Mouse (Mus musculus): Measurements from ENCODE around the gene Btbd9. TPM values are rescaled to one million over a fixed set of nuclear protein-coding genes. Genes with fewer than 3 reads are reported as not detected.

The Btbd9 gene
- polyA plus RNA-seq, 1 experiment from 2014 or later: 40.6 TPM

DNA sequence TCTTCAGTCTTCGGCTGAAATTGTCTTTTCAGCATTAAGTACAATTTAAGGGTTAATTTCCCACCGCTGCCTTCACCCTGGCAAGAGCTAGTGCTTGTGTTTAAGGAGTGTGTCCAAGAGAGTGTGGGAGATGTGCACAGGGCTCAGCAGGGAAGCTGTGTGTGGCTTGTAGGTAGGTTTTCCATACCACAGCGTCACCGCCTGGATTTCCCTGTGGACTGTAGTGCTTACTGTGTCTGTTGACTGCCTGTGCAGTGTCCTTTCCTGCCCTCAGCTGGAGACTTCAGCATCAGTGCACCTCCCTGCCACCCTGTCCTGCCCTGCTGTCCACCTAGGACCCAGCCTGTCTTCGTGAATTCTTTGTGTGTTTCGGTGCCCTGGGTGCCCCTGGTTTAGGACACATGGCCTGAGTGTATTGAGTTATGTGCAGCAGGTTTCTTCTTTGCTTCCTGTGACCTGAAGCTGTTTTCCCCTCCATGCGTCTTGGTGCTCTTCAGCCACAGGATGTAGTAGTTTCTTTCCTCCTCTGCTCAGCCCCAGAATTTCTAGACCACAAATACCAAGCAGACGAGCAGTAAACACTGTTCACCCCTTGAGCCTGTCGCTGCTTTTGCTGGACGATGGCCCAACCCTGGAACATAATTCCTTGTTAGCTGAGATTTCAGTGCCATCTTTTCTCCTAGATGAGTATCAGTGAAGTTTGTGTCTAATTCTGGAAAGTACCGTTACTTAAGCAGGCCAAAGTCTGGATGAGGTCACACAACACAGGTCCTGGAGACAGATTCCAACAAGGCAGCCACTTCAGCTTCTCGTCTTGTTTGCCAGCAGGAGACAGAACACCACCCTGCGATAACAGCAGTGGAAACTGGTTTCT, 376.7 kb downstream of the Btbd9 start:
- Histone ChIP-seq H3K36me3 (ENCODE audit: insufficient read depth, low read length) (no peaks in the 10 kb centered on the region), H3K4me1 (ENCODE audit: insufficient read depth, low read depth, low read length) (peaks cover 29% of the 10 kb centered on the region; the same call in 1 of the 2 replicates), H3K4me2 (replicated peaks; ENCODE audit: low read depth, low read length) (no peak overlapping the region), H3K9ac (replicated peaks; ENCODE audit: low read depth) (no peak overlapping the region), H3K27ac (ENCODE audit: low read length) (no peak overlapping the region), H3K4me3 (ENCODE audit: low read depth, low read length) (no peak overlapping the region), H3K27me3 (replicated peaks; ENCODE audit: insufficient read depth, low read length) (no peaks in the 10 kb centered on the region), H3K9me3 (ENCODE audit: low read length) (no peaks in the 10 kb centered on the region)
- DNase-seq (ENCODE audit: low spot score) (peak; percentile 21), ATAC-seq (no peak)
- TF ChIP-seq EP300 (IDR thresholded peaks at IDR 0.05) (no peak), CTCF (IDR thresholded peaks at IDR 0.05) (peak; percentile 20)
- WGBS: 40% methylated on average over 13 of the region's 13 CpGs

DNA sequence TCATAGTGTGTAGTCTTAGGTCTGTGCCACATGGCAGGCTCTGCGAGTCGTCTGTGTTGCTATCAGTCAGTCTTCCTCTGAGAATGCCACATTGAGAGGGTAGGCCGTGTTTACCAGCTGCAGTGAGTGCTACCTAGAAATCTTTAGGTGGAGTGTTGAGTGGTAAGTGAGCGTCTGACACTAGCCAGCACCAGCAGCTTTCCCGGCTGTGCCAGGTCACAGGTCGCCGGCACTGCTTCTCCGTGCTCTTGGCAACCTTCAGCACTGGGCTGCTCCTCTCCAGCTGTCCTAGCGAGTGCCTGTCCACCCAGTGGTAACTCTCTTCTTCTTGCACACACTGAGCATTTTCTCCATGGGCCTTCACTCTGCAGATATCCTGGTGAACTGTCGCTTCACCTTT, 377.9 kb downstream of the Btbd9 start:
- Histone ChIP-seq H3K9ac (replicated peaks; ENCODE audit: low read depth) (no peak overlapping the region), H3K4me2 (replicated peaks; ENCODE audit: low read depth, low read length) (no peak overlapping the region), H3K4me3 (ENCODE audit: low read depth, low read length) (no peak overlapping the region), H3K36me3 (ENCODE audit: insufficient read depth, low read length) (no peaks in the 10 kb centered on the region), H3K27ac (ENCODE audit: low read length) (no peak overlapping the region), H3K4me1 (ENCODE audit: insufficient read depth, low read depth, low read length) (peaks cover 29% of the 10 kb centered on the region; the same call in 1 of the 2 replicates), H3K9me3 (ENCODE audit: low read length) (no peaks in the 10 kb centered on the region), H3K27me3 (replicated peaks; ENCODE audit: insufficient read depth, low read length) (no peaks in the 10 kb centered on the region)
- DNase-seq (ENCODE audit: low spot score): no peak
- WGBS: 43% methylated on average over 10 of the region's 10 CpGs
- no peak for ATAC-seq
- TF ChIP-seq EP300 (IDR thresholded peaks at IDR 0.05) (no peak), CTCF (IDR thresholded peaks at IDR 0.05) (no peak)

DNA sequence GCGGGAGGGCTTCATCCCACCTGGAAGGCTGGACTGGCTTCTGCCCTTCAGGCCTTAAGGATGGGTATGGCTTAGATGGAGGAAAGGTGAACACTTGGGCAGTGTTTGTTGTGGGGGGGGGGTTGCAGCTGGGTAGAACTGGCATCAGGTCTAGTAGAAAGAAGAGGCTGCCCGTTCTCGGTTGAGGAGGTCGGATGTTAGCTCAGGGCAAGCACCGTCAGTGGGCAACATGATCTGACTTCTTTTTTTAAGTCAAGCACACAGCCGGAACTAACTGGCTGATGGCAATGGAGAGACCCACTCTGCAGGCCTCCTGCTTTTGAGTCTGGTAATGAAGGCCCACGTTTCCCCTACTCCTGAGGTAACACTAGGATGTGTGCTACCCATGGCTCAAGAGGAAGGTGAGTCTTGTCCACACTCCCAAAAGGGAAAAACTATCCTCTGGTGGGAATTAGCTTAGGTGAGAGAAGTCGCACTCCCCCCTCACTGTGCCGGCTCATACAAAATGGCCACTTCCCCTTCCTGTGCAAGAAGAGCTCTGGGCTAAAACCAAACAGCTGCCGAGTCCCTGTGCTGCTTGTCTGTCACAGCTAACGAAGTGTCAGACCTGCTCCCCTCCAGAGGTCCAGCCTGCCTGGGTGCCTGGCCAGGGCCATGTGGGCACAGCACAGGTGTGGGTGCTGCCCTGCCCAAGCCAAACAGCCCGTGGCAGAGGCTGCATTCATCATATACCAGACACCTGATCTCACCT, 378.8 kb downstream of the Btbd9 start:
- Histone ChIP-seq H3K9ac (replicated peaks; ENCODE audit: low read depth) (no peak overlapping the region), H3K4me1 (ENCODE audit: insufficient read depth, low read depth, low read length) (peaks cover 29% of the 10 kb centered on the region; the same call in 1 of the 2 replicates), H3K4me3 (ENCODE audit: low read depth, low read length) (no peak overlapping the region), H3K36me3 (ENCODE audit: insufficient read depth, low read length) (0 out of 2 replicates have a peak, but pooled peaks cover 4% of the 10 kb centered on the region), H3K4me2 (replicated peaks; ENCODE audit: low read depth, low read length) (no peak overlapping the region), H3K27ac (ENCODE audit: low read length) (no peak overlapping the region; the same call in 1 of the 2 replicates), H3K27me3 (replicated peaks; ENCODE audit: insufficient read depth, low read length) (no peaks in the 10 kb centered on the region), H3K9me3 (ENCODE audit: low read length) (no peaks in the 10 kb centered on the region)
- TF ChIP-seq EP300 (IDR thresholded peaks at IDR 0.05): no peak
- no peak for TF ChIP-seq CTCF (IDR thresholded peaks at IDR 0.05)
- 51% methylated on average over 12 of the region's 12 CpGs for WGBS
- ATAC-seq (no peak), DNase-seq (ENCODE audit: low spot score) (no peak)

DNA sequence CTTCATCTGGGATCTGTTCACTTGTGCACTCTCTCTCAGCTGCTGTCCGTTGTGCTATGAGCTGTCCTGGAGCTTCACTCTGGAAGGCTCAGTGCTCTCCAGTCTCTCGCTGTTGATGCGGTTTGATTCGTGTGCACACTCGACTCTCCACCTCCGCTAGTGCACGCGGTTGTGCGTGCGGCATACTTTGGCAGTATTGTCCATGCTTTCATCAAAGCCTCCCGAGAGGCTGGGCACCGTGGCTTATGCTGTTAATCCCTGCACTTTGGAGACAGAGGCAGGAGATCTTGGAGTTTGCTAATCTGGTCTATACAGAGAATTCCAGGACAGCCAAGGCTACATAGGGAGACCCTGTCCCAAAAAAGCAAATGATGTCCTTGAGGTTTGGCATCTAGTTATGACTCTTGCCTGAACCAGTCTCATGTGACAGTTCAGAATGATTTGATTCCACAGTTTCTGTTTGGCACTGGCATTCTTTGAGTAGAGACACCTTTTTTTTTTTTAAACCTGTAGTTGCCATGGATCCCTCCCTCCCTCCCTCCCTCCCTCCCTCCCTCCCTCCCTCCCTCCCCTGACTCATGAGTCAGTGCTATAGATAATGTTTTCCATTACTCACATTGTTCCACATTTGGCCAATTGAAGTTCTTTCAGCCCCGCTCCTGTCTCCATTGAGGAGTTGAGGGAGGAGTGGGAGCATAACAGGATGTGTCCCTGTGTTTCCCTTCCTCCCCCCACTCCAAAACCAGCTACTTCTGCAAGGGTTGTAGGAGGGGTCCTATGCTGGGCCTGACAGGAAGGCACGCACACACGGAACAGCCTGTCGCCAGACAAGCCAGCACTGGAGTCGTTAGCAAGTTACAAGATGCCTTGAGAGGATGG, 379.6 kb downstream of the Btbd9 start:
- ATAC-seq: peak; percentile 58
- WGBS: 66% methylated on average over 17 of the region's 17 CpGs
- H3K4me1 ChIP-seq (ENCODE audit: insufficient read depth, low read depth, low read length): peaks cover 29% of the 10 kb centered on the region; the same call in 1 of the 2 replicates
- H3K36me3 ChIP-seq (ENCODE audit: insufficient read depth, low read length): 0 out of 2 replicates have a peak, but pooled peaks cover 4% of the 10 kb centered on the region
- peak; percentile 67 for DNase-seq (ENCODE audit: low spot score)
- no peak overlapping the region for H3K4me2 ChIP-seq (replicated peaks; ENCODE audit: low read depth, low read length)
- H3K4me3 ChIP-seq (ENCODE audit: low read depth, low read length): no peak overlapping the region
- H3K9ac ChIP-seq (replicated peaks; ENCODE audit: low read depth): no peak overlapping the region
- no peaks in the 10 kb centered on the region for H3K9me3 ChIP-seq (ENCODE audit: low read length)
- H3K27me3 ChIP-seq (replicated peaks; ENCODE audit: insufficient read depth, low read length): no peaks in the 10 kb centered on the region
- H3K27ac ChIP-seq (ENCODE audit: low read length): no peak overlapping the region; the same call in 1 of the 2 replicates
- TF ChIP-seq EP300 (IDR thresholded peaks at IDR 0.05): no peak
- no peak for TF ChIP-seq CTCF (IDR thresholded peaks at IDR 0.05)

DNA sequence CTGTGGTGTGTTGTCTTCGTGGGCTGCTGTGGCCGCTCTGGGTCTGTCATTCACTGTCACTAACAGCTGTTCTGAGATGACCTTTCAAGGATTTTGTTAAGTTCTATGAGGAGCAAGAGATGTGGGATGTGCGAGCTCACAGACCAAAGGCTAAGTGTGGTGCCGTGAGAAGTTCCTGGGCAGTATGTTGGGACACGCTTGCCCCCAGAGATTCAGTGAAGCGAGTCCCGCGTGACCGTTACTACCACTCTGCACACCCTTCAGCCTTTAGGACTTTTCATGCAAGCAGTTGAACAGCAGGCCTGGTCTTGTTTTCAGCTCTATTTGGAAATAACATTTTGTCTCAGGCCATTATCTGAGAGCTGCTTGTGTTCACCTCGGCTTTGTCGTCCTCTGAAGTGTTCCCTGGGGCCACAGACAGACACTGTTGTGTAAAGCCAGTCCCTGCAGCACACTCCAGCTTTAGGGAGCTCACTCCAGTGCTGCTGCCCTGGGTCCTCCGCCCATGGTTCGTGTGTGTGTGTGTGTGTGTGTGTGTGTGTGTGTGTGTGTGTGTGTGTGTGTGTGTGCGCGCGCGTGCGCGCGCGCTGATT, 380.6 kb downstream of the Btbd9 start:
- H3K27me3 ChIP-seq (replicated peaks; ENCODE audit: insufficient read depth, low read length): no peaks in the 10 kb centered on the region
- TF ChIP-seq CTCF (IDR thresholded peaks at IDR 0.05): no peak
- TF ChIP-seq EP300 (IDR thresholded peaks at IDR 0.05): no peak
- no peak overlapping the region for H3K27ac ChIP-seq (ENCODE audit: low read length)
- DNase-seq (ENCODE audit: low spot score) (no peak), ATAC-seq (no peak)
- 0 out of 2 replicates have a peak, but pooled peaks cover 4% of the 10 kb centered on the region for H3K36me3 ChIP-seq (ENCODE audit: insufficient read depth, low read length)
- H3K4me3 ChIP-seq (ENCODE audit: low read depth, low read length): no peak overlapping the region
- 74% methylated on average over 14 of the region's 21 CpGs for WGBS
- H3K4me2 ChIP-seq (replicated peaks; ENCODE audit: low read depth, low read length): no peak overlapping the region
- peaks cover 32% of the 10 kb centered on the region for H3K4me1 ChIP-seq (ENCODE audit: insufficient read depth, low read depth, low read length)
- no peaks in the 10 kb centered on the region for H3K9me3 ChIP-seq (ENCODE audit: low read length)
- no peak overlapping the region for H3K9ac ChIP-seq (replicated peaks; ENCODE audit: low read depth)
